ENCODE assay signal across 8 mouse cellular contexts in the genomic region with DNA sequence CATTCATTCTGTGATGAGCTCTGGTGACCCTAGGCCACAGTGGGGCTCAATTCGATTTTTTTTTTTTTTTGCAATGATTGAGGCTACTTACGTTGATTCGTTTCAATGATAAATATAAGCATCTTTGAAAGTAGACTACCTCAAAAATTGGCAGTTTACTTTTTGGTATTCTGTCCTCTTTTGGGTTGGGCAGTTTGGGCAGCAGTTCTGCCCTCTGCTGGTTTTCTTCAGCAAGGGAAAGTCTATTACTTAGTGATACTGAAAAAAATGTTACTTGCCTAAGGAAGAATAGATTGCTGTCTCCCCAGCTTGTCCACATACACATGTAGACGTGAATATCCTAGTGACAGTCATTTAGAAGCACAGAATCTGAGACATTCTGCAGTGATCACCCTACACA. TPM values are rescaled to one million over a fixed set of nuclear protein-coding genes. Genes with fewer than 3 reads are reported as not detected.
A peak's percentile ranks its signal among the peaks of the same experiment; 100 is the strongest.
DNase-seq lines count a peak whose midpoint lies in the region; ATAC-seq lines count a peak whose summit lies in the region.

No protein-coding gene starts in this region.

- WGBS in heart, embryonic 12.5 days: 8% methylated on average over 4 of the region's 4 CpGs
- 2% methylated on average over 4 of the region's 4 CpGs for WGBS in forebrain, embryonic 16.5 days

- no peak overlapping the region for H3K9ac ChIP-seq in heart, embryonic 12.5 days
- peak overlapping the region; percentile 63 for H3K9ac ChIP-seq in forebrain, embryonic 16.5 days (replicated peaks; ENCODE audit: low read depth, low read length)

- no peaks in the 10 kb centered on the region for H3K9me3 ChIP-seq in heart, embryonic 12.5 days (replicated peaks)
- H3K9me3 ChIP-seq in forebrain, embryonic 16.5 days (ENCODE audit: control insufficient read depth, low read length): no peaks in the 10 kb centered on the region

- H3K4me3 ChIP-seq in heart, embryonic 12.5 days: peak overlapping the region; percentile 73
- H3K4me3 ChIP-seq in forebrain, embryonic 16.5 days (replicated peaks; ENCODE audit: low read length): peak overlapping the region; percentile 67

- no peak overlapping the region for H3K27ac ChIP-seq in heart, embryonic 12.5 days (ENCODE audit: poor library complexity, severe bottlenecking)
- H3K27ac ChIP-seq in forebrain, embryonic 16.5 days (ENCODE audit: low read length): no peak overlapping the region

- H3K4me1 ChIP-seq in heart, embryonic 12.5 days (replicated peaks): no peaks in the 10 kb centered on the region
- no peaks in the 10 kb centered on the region; the same call in none of the 2 replicates for H3K4me1 ChIP-seq in forebrain, embryonic 16.5 days (replicated peaks; ENCODE audit: control insufficient read depth, insufficient read depth, low read length)

- no peaks in the 10 kb centered on the region for H3K36me3 ChIP-seq in heart, embryonic 12.5 days
- H3K36me3 ChIP-seq in forebrain, embryonic 16.5 days (ENCODE audit: control insufficient read depth, insufficient read depth): no peaks in the 10 kb centered on the region

- intact Hi-C loops in heart, postnatal 36 days (cut with DNase I): loop anchor here (5.0 kb wide), 1 partner anchor 380 kb away; no protein-coding TSS in a partner anchor
- intact Hi-C loops in left cerebral cortex, postnatal 10 days (cut with DNase I): loop anchor here (5.0 kb wide), 1 partner anchor 380 kb away; no protein-coding TSS in a partner anchor

- H3K27me3 ChIP-seq in heart, embryonic 12.5 days (replicated peaks): no peaks in the 10 kb centered on the region
- H3K27me3 ChIP-seq in forebrain, embryonic 16.5 days (replicated peaks; ENCODE audit: control insufficient read depth, insufficient read depth, low read length): no peaks in the 10 kb centered on the region

- peak overlapping the region; percentile 99 for H3K4me2 ChIP-seq in heart, embryonic 12.5 days
- peak overlapping the region; percentile 99 for H3K4me2 ChIP-seq in forebrain, embryonic 16.5 days (ENCODE audit: low read length)

- ATAC-seq in heart, embryonic 12.5 days (ENCODE audit: insufficient number of reproducible peaks, low FRiP score): no peak
- no peak for ATAC-seq in forebrain, embryonic 16.5 days

- DNase-seq in heart, postnatal 36 days: no peak
- DNase-seq in brain, adult 2 months (ENCODE audit: low read depth, low spot score): peak; percentile 60
- peak; percentile 18 to 34 for DNase-seq in left cerebral cortex, postnatal 10 days (ENCODE audit: extremely low spot score in 1 of 2, low spot score in 2 of 2)
- peak; percentile 15 for DNase-seq in neural tube, embryonic 10.5 days (ENCODE audit: extremely low spot score, low spot score)
- DNase-seq in urinary bladder, postnatal 14 days (ENCODE audit: low spot score): no peak
- DNase-seq in thymus, postnatal 14 days: no peak

RNA-seq across cellular contexts. Expression of a gene that starts 2.0 kb away (rescaled TPM):
- polyA plus RNA-seq in heart, embryonic 12.5 days (2016; fragmentation: Nextera tagmentation; extraction: Ambion mirVana): 7.7 and 7.9 TPM in 2 replicates
- under 1 TPM; 0.19 to 0.24 TPM for total RNA-seq in heart, postnatal 36 days (2021)
- polyA plus RNA-seq in forebrain, embryonic 16.5 days (2015; fragmentation: Nextera tagmentation; extraction: Ambion mirVana): 8.8 and 14.0 TPM in 2 replicates
- 10 to 100 TPM; 15.5 to 16.1 TPM for total RNA-seq in left cerebral cortex, postnatal 10 days (2021)

Comparison
In these comparisons a context has a peak if more than half of its experiments do, and no peak if none do; other contexts are left out.
1. DNase-seq: peak in brain, adult 2 months (single experiment), left cerebral cortex, postnatal 10 days (2 of 2) and neural tube, embryonic 10.5 days (single experiment); none in heart, postnatal 36 days (0 of 2), urinary bladder, postnatal 14 days (single experiment) and thymus, postnatal 14 days (single experiment).
2. RNA of a gene that starts 2.0 kb away (total RNA-seq): 15.5 to 16.1 TPM in left cerebral cortex, postnatal 10 days; 0.19 to 0.24 TPM in heart, postnatal 36 days; every median in the first group is over 10 times any median in the second.